Mouse (Mus musculus): ENCODE measurements around the gene Uck2. TPM values are rescaled to one million over a fixed set of nuclear protein-coding genes. Genes with fewer than 3 reads are reported as not detected.

The Uck2 gene
- total and polyA plus RNA-seq, 2 experiments from 2014 or later = 44.7 to 91.3 TPM

DNA sequence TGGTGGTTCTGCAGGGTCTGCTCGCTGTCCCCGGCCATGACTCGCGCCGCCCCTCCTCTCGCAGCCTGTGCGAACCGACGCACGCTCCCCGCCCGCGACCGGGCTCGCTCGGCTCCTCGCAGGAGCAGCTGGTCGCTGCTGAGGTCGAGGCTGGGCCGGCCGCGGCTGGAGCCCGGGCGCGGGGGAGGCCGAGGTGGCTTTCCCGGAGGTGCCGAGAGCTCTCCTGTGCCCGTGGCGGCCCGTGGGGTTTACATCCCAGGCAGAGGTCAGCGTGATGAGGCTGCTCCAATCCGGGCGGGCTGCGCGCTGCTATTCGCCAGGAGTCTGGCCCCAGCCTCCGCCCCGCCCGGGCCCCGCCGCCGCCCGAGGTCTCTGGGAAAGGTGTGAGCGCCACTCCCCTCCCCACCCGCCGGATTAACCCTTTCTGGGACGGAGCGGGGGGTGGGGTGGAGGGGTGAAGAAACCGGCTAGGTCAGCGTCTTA lies 242 bp downstream of the Uck2 start:
- Histone ChIP-seq H3K36me3 (ENCODE audit: insufficient read depth, low read length) (no peaks in the 10 kb centered on the region), H3K9ac (replicated peaks; ENCODE audit: low read length) (peak overlapping the region; percentile 76), H3K9me3 (ENCODE audit: low read length) (no peaks in the 10 kb centered on the region), H3K27me3 (ENCODE audit: insufficient read depth, low read length) (no peaks in the 10 kb centered on the region), H3K4me3 (ENCODE audit: low read length) (peak overlapping the region; percentile 90), H3K4me2 (ENCODE audit: low read depth, low read length) (peak overlapping the region; percentile 68), H3K27ac (peak overlapping the region; percentile 95), H3K4me1 (ENCODE audit: insufficient read depth, low read length) (peaks cover 7% of the 10 kb centered on the region; the same call in 1 of the 2 replicates)
- DNase-seq (ENCODE audit: low spot score) (peak; percentile 88), ATAC-seq (peak; percentile 89)
- WGBS = under 1% methylated on average over 50 of the region's 51 CpGs
- 0 out of 2 replicates have a peak, but pooled peaks have one; percentile 15 for TF ChIP-seq CTCF (IDR thresholded peaks at IDR 0.05; ENCODE audit: low read depth)

DNA sequence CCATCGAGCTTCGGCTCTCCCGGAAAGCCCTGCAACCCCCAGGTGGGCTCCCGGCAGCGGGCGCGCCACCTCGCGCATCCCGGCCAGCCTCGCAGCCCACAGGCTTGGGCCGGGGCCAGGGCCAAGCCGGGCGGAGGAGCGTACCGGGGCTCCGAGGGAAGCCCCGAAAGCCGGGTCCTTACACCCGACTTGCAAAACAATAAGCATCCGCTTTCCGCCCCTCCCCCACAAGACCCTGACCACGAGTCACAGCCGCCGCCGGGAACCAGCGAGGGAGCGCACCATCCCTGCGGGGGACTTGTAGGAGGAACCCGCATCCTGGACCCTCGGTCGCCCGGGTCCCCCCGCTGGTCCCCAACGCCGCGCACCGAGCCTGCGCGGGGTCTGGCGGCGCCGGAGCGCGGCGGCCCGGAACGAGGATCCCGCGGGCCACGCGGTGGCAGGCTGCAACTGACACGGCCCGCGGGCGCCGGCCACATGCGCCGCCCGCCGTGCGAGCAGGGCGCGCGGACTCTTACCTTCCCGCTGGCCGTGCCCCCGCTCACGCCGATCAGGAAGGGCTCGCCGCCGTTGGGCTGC lies 773 bp downstream of the Uck2 start:
- DNase-seq (ENCODE audit: low spot score) = peak; percentile 82
- Histone ChIP-seq H3K4me1 (ENCODE audit: insufficient read depth, low read length) (peaks cover 7% of the 10 kb centered on the region; the same call in 1 of the 2 replicates), H3K36me3 (ENCODE audit: insufficient read depth, low read length) (no peaks in the 10 kb centered on the region), H3K9me3 (ENCODE audit: low read length) (no peaks in the 10 kb centered on the region), H3K27me3 (ENCODE audit: insufficient read depth, low read length) (no peaks in the 10 kb centered on the region), H3K4me2 (ENCODE audit: low read depth, low read length) (peak overlapping the region; percentile 68), H3K9ac (replicated peaks; ENCODE audit: low read length) (peak overlapping the region; percentile 76), H3K4me3 (ENCODE audit: low read length) (peak overlapping the region; percentile 90), H3K27ac (peak overlapping the region; percentile 95)
- peak; percentile 55 for ATAC-seq
- WGBS = under 1% methylated on average over 66 of the region's 73 CpGs
- TF ChIP-seq CTCF (IDR thresholded peaks at IDR 0.05; ENCODE audit: low read depth) = no peak

DNA sequence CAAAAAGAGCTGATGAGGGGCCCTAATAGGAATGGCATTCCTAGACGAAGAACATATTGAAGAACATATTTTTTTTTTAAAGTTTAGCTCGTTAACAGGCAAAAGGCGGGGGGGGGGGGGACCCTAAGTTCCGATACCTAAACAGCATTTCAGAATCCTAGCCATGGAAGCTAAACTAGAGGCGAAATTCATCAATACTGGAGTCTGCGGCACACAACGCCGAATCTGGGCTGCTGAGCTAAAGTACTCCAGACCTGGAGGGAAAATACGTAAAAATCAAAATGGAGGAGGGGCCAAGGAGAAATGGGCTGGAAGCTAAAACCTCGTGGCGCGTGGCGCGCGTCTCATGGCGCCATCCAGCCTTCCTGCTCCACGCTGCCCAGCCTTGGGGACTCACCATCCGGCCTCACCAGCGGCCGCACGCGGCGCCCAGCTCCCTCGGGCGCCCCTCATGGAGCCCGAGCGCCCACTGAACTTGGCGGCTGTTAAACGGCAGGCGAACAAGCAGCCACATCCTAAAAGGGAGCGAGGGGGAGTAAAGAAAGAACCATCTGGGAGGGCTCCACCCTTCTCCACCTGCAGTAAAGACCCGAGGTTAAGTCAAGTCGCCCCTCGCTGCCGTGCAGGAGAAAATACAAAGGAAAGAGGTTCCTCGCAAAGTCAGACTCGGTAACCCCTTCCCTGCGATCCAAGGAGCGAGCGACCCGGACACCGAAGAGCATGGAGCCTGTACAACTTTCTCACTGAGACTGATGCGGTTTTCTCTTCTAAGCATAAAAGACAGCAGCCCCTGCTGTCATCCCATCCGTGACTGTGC lies 1.5 kb downstream of the Uck2 start:
- DNase-seq (ENCODE audit: low spot score) (peak; percentile 77), ATAC-seq (peak; percentile 24; the same call in 1 of the 2 replicates)
- peak overlapping the region; percentile 68 for H3K4me2 ChIP-seq (ENCODE audit: low read depth, low read length)
- H3K27me3 ChIP-seq (ENCODE audit: insufficient read depth, low read length) = no peaks in the 10 kb centered on the region
- peak overlapping the region; percentile 90 for H3K4me3 ChIP-seq (ENCODE audit: low read length)
- peak overlapping the region; percentile 95 for H3K27ac ChIP-seq
- no peaks in the 10 kb centered on the region for H3K36me3 ChIP-seq (ENCODE audit: insufficient read depth, low read length)
- peak overlapping the region; percentile 76 for H3K9ac ChIP-seq (replicated peaks; ENCODE audit: low read length)
- no peaks in the 10 kb centered on the region for H3K9me3 ChIP-seq (ENCODE audit: low read length)
- under 1% methylated on average over 44 of the region's 44 CpGs for WGBS
- peaks cover 7% of the 10 kb centered on the region; the same call in 1 of the 2 replicates for H3K4me1 ChIP-seq (ENCODE audit: insufficient read depth, low read length)
- peak; percentile 13; the same call in 1 of the 2 replicates for TF ChIP-seq CTCF (IDR thresholded peaks at IDR 0.05; ENCODE audit: low read depth)

DNA sequence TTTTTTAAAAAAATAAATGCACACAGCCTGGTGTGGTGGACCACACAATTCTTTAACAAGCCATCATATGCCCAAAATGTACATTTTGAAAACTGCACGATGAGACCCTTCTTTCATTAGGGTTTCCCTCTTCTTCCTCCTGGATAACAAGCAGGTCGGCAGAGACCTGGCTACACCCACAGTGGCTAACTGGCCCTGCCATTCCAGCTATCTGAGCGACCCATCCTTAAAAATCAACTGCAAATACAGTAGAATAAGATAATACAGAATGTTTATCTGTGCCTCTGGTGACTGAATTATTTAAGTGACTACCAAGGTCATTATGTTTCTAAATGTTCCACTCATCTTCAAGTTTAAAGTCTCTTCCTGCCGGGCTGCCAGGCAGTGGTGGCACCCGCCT lies 2.4 kb downstream of the Uck2 start:
- DNase-seq (ENCODE audit: low spot score) (no peak), ATAC-seq (no peak)
- no peaks in the 10 kb centered on the region for H3K27me3 ChIP-seq (ENCODE audit: insufficient read depth, low read length)
- H3K4me3 ChIP-seq (ENCODE audit: low read length) = peak overlapping the region; percentile 90
- WGBS = 47% methylated on average over 5 of the region's 5 CpGs
- H3K36me3 ChIP-seq (ENCODE audit: insufficient read depth, low read length) = no peaks in the 10 kb centered on the region
- TF ChIP-seq CTCF (IDR thresholded peaks at IDR 0.05; ENCODE audit: low read depth) = no peak
- H3K4me1 ChIP-seq (ENCODE audit: insufficient read depth, low read length) = peaks cover 7% of the 10 kb centered on the region; the same call in 1 of the 2 replicates
- no peaks in the 10 kb centered on the region for H3K9me3 ChIP-seq (ENCODE audit: low read length)
- H3K27ac ChIP-seq = no peak overlapping the region
- H3K4me2 ChIP-seq (ENCODE audit: low read depth, low read length) = peak overlapping the region; percentile 68
- H3K9ac ChIP-seq (replicated peaks; ENCODE audit: low read length) = peak overlapping the region; percentile 76; the same call in 1 of the 2 replicates

DNA sequence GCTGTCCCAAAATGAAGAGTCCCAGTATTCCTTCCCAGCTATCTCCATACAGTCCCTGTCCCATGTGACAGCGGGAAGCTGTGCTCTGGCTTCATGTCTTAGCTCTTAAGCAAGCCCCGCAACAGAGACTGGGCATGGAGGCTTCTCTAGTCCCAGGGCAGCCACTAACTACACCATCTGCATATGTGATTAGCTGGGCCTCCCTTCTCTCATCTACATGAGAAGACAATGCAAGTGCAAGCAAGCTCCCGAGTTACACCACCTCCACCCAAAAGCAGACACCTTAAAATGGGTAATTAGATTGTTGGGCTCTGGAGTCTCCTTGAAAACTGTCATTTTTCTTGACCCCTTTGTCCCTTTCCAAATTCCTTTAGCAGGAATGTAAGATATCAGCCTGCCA lies 3.0 kb downstream of the Uck2 start:
- Histone ChIP-seq H3K4me2 (ENCODE audit: low read depth, low read length) (0 out of 2 replicates have a peak overlapping the region, but pooled peaks have one; percentile 17), H3K36me3 (ENCODE audit: insufficient read depth, low read length) (no peaks in the 10 kb centered on the region), H3K27ac (no peak overlapping the region), H3K27me3 (ENCODE audit: insufficient read depth, low read length) (no peaks in the 10 kb centered on the region), H3K9ac (replicated peaks; ENCODE audit: low read length) (no peak overlapping the region), H3K4me3 (ENCODE audit: low read length) (no peak overlapping the region), H3K4me1 (ENCODE audit: insufficient read depth, low read length) (peaks cover 7% of the 10 kb centered on the region; the same call in 1 of the 2 replicates), H3K9me3 (ENCODE audit: low read length) (no peaks in the 10 kb centered on the region)
- no peak for ATAC-seq
- WGBS = 38% methylated on average over 3 of the region's 3 CpGs
- no peak for TF ChIP-seq CTCF (IDR thresholded peaks at IDR 0.05; ENCODE audit: low read depth)
- DNase-seq (ENCODE audit: low spot score) = no peak

DNA sequence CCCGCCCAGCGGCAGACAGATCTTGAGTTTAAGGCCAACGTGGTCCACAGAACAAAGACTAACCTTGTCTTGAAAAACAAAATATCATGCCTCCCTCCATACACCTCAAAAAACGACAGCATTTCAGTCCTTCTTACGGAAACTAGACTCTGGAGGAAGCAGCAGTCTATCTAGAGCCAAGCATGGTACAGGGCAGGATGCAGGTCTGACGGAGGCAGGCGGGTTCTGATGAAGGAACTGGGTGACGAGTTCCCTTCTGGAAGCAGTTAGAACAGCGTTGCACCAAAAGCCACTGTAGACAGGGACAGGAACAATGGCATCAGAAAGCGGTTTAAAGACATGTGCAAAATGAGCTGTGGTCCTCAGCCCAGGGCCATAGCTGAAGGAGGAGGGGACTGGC lies 5.1 kb downstream of the Uck2 start:
- H3K4me3 ChIP-seq (ENCODE audit: low read length) = no peak overlapping the region
- no peak overlapping the region for H3K4me2 ChIP-seq (ENCODE audit: low read depth, low read length)
- H3K27me3 ChIP-seq (ENCODE audit: insufficient read depth, low read length) = no peaks in the 10 kb centered on the region
- no peaks in the 10 kb centered on the region for H3K9me3 ChIP-seq (ENCODE audit: low read length)
- TF ChIP-seq CTCF (IDR thresholded peaks at IDR 0.05; ENCODE audit: low read depth) = no peak
- 88% methylated on average over 10 of the region's 10 CpGs for WGBS
- no peak for ATAC-seq
- no peaks in the 10 kb centered on the region for H3K36me3 ChIP-seq (ENCODE audit: insufficient read depth, low read length)
- no peak overlapping the region for H3K27ac ChIP-seq
- peaks cover 7% of the 10 kb centered on the region; the same call in 1 of the 2 replicates for H3K4me1 ChIP-seq (ENCODE audit: insufficient read depth, low read length)
- H3K9ac ChIP-seq (replicated peaks; ENCODE audit: low read length) = no peak overlapping the region
- no peak for DNase-seq (ENCODE audit: low spot score)

All from hindbrain, postnatal 0 days (tissue).